Mouse (Mus musculus): ENCODE measurements around the gene Rasl12. TPM values are rescaled to one million over a fixed set of nuclear protein-coding genes. Genes with fewer than 3 reads are reported as not detected.

The Rasl12 gene
- polyA plus RNA-seq, 1 experiment: 0.11 TPM

- H3K4me2 ChIP-seq (ENCODE audit: low read depth): peak overlapping the region; percentile 38
- no peaks in the 10 kb centered on the region for H3K27me3 ChIP-seq (ENCODE audit: control insufficient read depth, insufficient read depth, insufficient read length)
- TF ChIP-seq MYOD1 (IDR thresholded peaks at IDR 0.05; ENCODE audit: control insufficient read depth in 1 of 3, insufficient read length in 2 of 3, low read depth in 2 of 3) (no peak), SRF (IDR thresholded peaks at IDR 0.05; ENCODE audit: control insufficient read depth, insufficient read length, low read depth) (no peak), MYOG (IDR thresholded peaks at IDR 0.05; ENCODE audit: control insufficient read depth in 1 of 3, insufficient read depth in 1 of 3, insufficient read length in 2 of 3, low read depth in 2 of 3) (no peak), POLR2AphosphoS2 (IDR thresholded peaks at IDR 0.05; ENCODE audit: insufficient read length, low read depth) (no peak), E2F4 (IDR thresholded peaks at IDR 0.05; ENCODE audit: insufficient read depth) (no peak), CEBPB (IDR thresholded peaks at IDR 0.05; ENCODE audit: insufficient read depth, poor library complexity, severe bottlenecking) (no peak), REST (IDR thresholded peaks at IDR 0.05; ENCODE audit: insufficient read depth, insufficient read length) (no peak), POLR2A (IDR thresholded peaks at IDR 0.05; ENCODE audit: insufficient read length, low read depth) (no peak), TCF12 (IDR thresholded peaks at IDR 0.05; ENCODE audit: insufficient read depth, poor library complexity, severe bottlenecking) (no peak), USF1 (IDR thresholded peaks at IDR 0.05; ENCODE audit: low read depth) (no peak), TCF3 (IDR thresholded peaks at IDR 0.05; ENCODE audit: insufficient read length, low read depth) (no peak), MAX (IDR thresholded peaks at IDR 0.05; ENCODE audit: low read depth) (no peak)
- H3K36me3 ChIP-seq (ENCODE audit: control insufficient read depth, insufficient read depth): no peaks in the 10 kb centered on the region
- H3K4me3 ChIP-seq: no peak overlapping the region
- H3K79me2 ChIP-seq (ENCODE audit: control insufficient read depth, insufficient read depth): no peaks in the 10 kb centered on the region
- no peak overlapping the region for H3ac ChIP-seq (ENCODE audit: control insufficient read depth, insufficient read length)
Measured at GRCm38 (mm10) chr9:65404331-65405183, 6.3 kb downstream of the Rasl12 start.

GRCm38 (mm10) chr9:65405184-65405449 lies 6.8 kb downstream of the Rasl12 start:
- TF ChIP-seq CEBPB (IDR thresholded peaks at IDR 0.05; ENCODE audit: insufficient read depth, poor library complexity, severe bottlenecking) (no peak), POLR2AphosphoS2 (IDR thresholded peaks at IDR 0.05; ENCODE audit: insufficient read length, low read depth) (no peak), MYOD1 (IDR thresholded peaks at IDR 0.05; ENCODE audit: control insufficient read depth in 1 of 3, insufficient read length in 2 of 3, low read depth in 2 of 3) (no peak), TCF3 (IDR thresholded peaks at IDR 0.05; ENCODE audit: insufficient read length, low read depth) (no peak), REST (IDR thresholded peaks at IDR 0.05; ENCODE audit: insufficient read depth, insufficient read length) (no peak), POLR2A (IDR thresholded peaks at IDR 0.05; ENCODE audit: insufficient read length, low read depth) (no peak), MAX (IDR thresholded peaks at IDR 0.05; ENCODE audit: low read depth) (no peak), E2F4 (IDR thresholded peaks at IDR 0.05; ENCODE audit: insufficient read depth) (no peak), SRF (IDR thresholded peaks at IDR 0.05; ENCODE audit: control insufficient read depth, insufficient read length, low read depth) (no peak), USF1 (IDR thresholded peaks at IDR 0.05; ENCODE audit: low read depth) (no peak), TCF12 (IDR thresholded peaks at IDR 0.05; ENCODE audit: insufficient read depth, poor library complexity, severe bottlenecking) (no peak), MYOG (IDR thresholded peaks at IDR 0.05; ENCODE audit: control insufficient read depth in 1 of 3, insufficient read depth in 1 of 3, insufficient read length in 2 of 3, low read depth in 2 of 3) (no peak)
- Histone ChIP-seq H3K36me3 (ENCODE audit: control insufficient read depth, insufficient read depth) (no peaks in the 10 kb centered on the region), H3ac (ENCODE audit: control insufficient read depth, insufficient read length) (no peak overlapping the region), H3K27me3 (ENCODE audit: control insufficient read depth, insufficient read depth, insufficient read length) (no peaks in the 10 kb centered on the region), H3K4me3 (no peak overlapping the region), H3K4me2 (ENCODE audit: low read depth) (no peak overlapping the region), H3K79me2 (ENCODE audit: control insufficient read depth, insufficient read depth) (no peaks in the 10 kb centered on the region)

- Histone ChIP-seq H3ac (ENCODE audit: control insufficient read depth, insufficient read length) (no peak overlapping the region), H3K4me3 (no peak overlapping the region), H3K36me3 (ENCODE audit: control insufficient read depth, insufficient read depth) (no peaks in the 10 kb centered on the region), H3K4me2 (ENCODE audit: low read depth) (no peak overlapping the region), H3K27me3 (ENCODE audit: control insufficient read depth, insufficient read depth, insufficient read length) (peaks cover 4% of the 10 kb centered on the region), H3K79me2 (ENCODE audit: control insufficient read depth, insufficient read depth) (no peaks in the 10 kb centered on the region)
- no peak for TF ChIP-seq E2F4 (IDR thresholded peaks at IDR 0.05; ENCODE audit: insufficient read depth)
- TF ChIP-seq USF1 (IDR thresholded peaks at IDR 0.05; ENCODE audit: low read depth): no peak
- TF ChIP-seq REST (IDR thresholded peaks at IDR 0.05; ENCODE audit: insufficient read depth, insufficient read length): no peak
- TF ChIP-seq MYOG (IDR thresholded peaks at IDR 0.05; ENCODE audit: control insufficient read depth in 1 of 3, insufficient read depth in 1 of 3, insufficient read length in 2 of 3, low read depth in 2 of 3): no peak
- no peak for TF ChIP-seq TCF12 (IDR thresholded peaks at IDR 0.05; ENCODE audit: insufficient read depth, poor library complexity, severe bottlenecking)
- no peak for TF ChIP-seq POLR2A (IDR thresholded peaks at IDR 0.05; ENCODE audit: insufficient read length, low read depth)
- no peak for TF ChIP-seq MYOD1 (IDR thresholded peaks at IDR 0.05; ENCODE audit: control insufficient read depth in 1 of 3, insufficient read length in 2 of 3, low read depth in 2 of 3)
- TF ChIP-seq CEBPB (IDR thresholded peaks at IDR 0.05; ENCODE audit: insufficient read depth, poor library complexity, severe bottlenecking): no peak
- TF ChIP-seq MAX (IDR thresholded peaks at IDR 0.05; ENCODE audit: low read depth): no peak
- TF ChIP-seq SRF (IDR thresholded peaks at IDR 0.05; ENCODE audit: control insufficient read depth, insufficient read length, low read depth): no peak
Measured at GRCm38 (mm10) chr9:65407327-65407726, 9.0 kb downstream of the Rasl12 start.

GRCm38 (mm10) chr9:65407861-65408260 lies 9.6 kb downstream of the Rasl12 start:
- TF ChIP-seq POLR2A (IDR thresholded peaks at IDR 0.05; ENCODE audit: insufficient read length, low read depth): no peak
- no peak for TF ChIP-seq MYOG (IDR thresholded peaks at IDR 0.05; ENCODE audit: control insufficient read depth in 1 of 3, insufficient read depth in 1 of 3, insufficient read length in 2 of 3, low read depth in 2 of 3)
- TF ChIP-seq REST (IDR thresholded peaks at IDR 0.05; ENCODE audit: insufficient read depth, insufficient read length): no peak
- TF ChIP-seq MAX (IDR thresholded peaks at IDR 0.05; ENCODE audit: low read depth): no peak
- TF ChIP-seq USF1 (IDR thresholded peaks at IDR 0.05; ENCODE audit: low read depth): no peak

More at GRCm38 (mm10) chr9:65407861-65408260, 9.6 kb downstream of the Rasl12 start:
- no peaks in the 10 kb centered on the region for H3K36me3 ChIP-seq (ENCODE audit: control insufficient read depth, insufficient read depth)
- no peak overlapping the region for H3K4me2 ChIP-seq (ENCODE audit: low read depth)
- no peak overlapping the region for H3ac ChIP-seq (ENCODE audit: control insufficient read depth, insufficient read length)
- H3K79me2 ChIP-seq (ENCODE audit: control insufficient read depth, insufficient read depth): no peaks in the 10 kb centered on the region
- H3K27me3 ChIP-seq (ENCODE audit: control insufficient read depth, insufficient read depth, insufficient read length): peaks cover 4% of the 10 kb centered on the region
- H3K4me3 ChIP-seq: no peak overlapping the region
